Mouse (Mus musculus): ENCODE results near the gene Mpv17. TPM values are rescaled to one million over a fixed set of nuclear protein-coding genes. Genes with fewer than 3 reads are reported as not detected.

The Mpv17 gene
- 22.2 TPM for polyA plus RNA-seq (2017; shearing (Covaris generic))

DNA sequence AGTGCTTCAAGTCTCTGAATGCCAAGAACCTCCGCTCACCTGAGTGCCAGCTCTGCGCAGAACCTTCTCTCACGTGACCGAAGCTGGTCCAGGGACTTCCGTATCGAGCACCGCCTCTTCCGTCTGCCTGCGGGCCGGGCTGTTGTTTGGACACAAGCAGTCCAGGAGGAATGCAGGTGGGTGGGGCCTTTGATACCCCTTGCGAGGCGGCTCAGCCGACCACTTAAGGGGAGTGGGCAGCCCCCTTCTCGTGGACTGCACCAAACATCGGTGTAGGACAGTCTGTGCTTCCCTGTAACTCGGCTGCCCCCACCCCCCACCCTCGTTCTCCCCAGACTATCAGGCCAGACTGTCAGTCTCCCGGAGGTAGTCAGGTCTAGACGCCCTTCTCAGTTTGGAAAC, at the start of gene Mpv17:
TSS of gene Mpv17 (minus strand) at position 100 of the 402 bp plus-strand sequence.

DNA sequence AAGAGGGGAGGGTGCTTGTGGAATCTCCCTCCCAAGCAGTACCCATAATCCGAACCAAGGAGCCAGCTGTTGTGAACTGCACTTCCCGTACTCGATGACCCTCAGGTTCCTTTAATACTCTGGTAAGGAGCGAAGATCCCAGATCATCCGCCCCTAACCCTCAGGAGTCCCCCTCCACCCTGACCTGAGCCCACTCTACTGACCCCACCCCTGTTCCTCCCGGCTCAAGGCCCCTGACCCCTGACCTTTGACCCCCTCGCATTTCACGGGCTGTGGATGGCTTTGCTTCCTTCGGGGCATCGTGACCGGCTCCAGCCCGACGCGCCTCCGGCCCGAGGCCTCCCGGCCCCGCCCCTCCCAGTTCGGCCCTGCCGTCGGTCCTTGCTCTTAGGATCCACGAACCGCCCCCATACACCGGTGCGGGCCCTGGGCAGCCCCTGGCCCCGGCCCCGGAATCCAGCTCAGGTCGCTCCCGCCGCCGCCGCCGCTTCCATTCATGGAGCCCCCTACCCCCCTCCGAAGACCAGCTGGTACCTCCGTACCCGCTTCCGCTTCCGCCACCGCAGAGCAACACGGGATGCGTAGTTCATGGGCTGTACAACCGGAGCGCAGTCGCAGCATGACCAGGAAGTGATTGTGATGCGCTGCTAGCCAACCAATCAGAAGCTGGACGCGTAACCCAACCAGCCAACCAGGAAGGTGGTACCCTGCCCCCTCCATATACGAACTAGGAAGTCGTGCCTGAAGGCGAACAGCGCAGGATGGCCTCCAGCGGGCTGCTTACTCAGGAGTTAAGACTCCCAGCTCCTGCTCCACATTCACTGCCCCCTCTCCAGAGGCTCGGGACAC, 47.9 kb upstream of the Mpv17 start, which contains the start of gene Zfp513:
TSS of gene Zfp513 (minus strand) at position 562 of the 849 bp plus-strand sequence.

DNA sequence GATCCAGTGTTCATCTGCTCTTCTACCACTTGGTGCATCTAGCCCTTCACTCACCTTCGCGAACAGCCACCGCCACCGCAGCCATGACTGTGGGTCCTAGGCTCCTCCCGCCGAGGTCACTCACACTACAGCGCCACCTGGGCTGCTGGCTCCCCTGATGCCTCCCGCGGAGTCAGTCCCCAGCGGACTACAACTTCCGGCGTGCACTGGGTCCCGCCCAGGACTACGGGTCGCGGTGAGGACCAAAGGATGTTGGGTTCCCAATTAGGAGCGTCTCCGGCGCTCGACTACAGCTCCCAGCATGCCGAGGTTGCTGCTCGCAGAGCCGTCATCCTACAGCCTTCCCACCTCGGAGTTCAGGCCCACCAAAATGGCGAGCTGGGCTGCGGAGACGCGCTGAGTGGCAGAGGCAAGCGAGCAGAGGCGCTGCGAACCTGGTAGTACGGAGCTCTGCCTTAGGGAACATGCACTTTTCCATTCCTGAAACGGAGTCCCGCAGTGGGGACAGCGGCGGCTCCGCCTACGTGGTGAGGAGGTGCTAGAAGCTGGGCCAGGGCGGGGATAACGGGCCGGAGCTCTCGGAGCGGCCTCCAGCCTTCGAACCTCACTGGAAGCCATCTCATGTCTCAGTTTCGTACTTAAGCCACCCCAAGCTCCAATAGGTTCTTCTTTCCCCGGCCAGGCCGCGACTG, 39.0 kb upstream of the Mpv17 start, which contains the start of the genes Snx17 and Eif2b4:
TSS of gene Snx17 (plus strand) at position 289 of the 692 bp plus-strand sequence.
TSS of gene Eif2b4 (minus strand) at position 492 of the 692 bp plus-strand sequence.

DNA sequence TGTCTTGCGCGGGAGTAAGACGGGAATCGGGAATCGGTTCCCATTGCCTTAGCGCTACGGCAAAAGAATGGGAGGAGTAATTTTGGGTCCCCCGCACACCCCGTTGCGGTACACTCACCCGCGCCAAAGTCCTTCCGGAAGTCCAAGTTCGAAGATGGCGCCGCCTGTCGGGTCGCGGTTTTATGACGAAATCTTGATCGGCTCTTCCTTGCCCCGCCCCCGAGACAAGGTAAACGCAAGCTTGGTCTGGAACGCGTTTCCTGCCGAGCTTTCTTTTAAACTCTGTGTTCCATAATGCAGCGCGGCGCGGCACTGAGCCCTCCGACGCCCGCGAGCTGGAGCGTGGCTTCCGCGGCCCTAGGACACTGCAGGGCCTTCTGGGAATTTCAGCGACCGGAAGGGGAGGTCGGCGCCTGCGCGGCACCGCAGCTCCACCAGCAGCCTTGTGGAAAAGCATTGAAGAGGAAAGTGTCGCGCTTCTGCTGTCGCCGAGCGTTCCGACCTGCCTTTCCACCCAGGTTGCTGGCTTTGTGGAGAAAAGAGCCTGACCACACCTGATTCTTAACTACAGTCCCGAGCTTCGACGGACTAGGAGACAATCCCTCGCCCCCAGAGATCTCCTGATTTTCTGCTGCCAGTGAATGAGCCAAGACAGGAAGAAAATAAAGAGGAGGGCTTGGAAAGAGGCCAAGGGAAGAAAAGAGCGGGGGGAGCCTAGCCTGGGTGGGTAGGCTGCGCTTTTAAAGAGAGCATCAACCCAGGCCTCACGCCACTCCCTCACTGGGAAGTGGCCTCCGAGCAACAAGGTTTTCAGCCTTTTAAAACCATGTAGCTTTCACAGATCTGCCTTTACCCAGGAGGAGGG, 25.9 kb upstream of the Mpv17 start, which contains the start of the genes Gm29609 and Gtf3c2:
TSS of gene Gm29609 (minus strand) at position 146 of the 865 bp plus-strand sequence.
TSS of gene Gtf3c2 (minus strand) at position 379 of the 865 bp plus-strand sequence.

GRCm38 (mm10) chr5:31138241-31138967, 15.6 kb downstream of the Mpv17 start, which contains the start of gene Ucn:
Gene Ucn, minus strand, starts transcription at chr5:31138829.

DNA sequence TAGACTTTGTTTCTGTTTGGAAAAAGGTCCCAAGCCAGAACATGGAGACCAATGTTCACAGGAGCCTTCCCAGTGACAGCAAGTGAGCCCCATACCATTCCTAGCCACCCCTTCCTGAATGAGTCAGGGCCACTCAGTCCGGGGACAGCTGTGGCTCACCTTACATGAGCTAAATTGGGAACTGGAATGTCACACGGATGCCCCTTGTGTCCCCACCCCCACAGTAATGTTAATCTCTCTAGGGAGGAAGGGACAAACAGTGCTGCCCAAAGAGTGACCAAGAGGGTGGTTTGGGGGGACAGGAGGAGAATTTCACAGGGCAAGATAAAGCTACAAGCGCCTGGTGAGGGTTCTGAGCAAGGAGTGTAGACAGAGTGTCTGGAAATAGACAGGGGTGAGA, 37.7 kb downstream of the Mpv17 start, which contains the start of gene Trim54:
TSS of gene Trim54 (plus strand) at position 359 of the 400 bp plus-strand sequence.

GRCm38 (mm10) chr5:31108000-31108490, 46.0 kb downstream of the Mpv17 start, which contains the start of gene Slc30a3:
Gene Slc30a3, minus strand, starts transcription at chr5:31108237.

DNA sequence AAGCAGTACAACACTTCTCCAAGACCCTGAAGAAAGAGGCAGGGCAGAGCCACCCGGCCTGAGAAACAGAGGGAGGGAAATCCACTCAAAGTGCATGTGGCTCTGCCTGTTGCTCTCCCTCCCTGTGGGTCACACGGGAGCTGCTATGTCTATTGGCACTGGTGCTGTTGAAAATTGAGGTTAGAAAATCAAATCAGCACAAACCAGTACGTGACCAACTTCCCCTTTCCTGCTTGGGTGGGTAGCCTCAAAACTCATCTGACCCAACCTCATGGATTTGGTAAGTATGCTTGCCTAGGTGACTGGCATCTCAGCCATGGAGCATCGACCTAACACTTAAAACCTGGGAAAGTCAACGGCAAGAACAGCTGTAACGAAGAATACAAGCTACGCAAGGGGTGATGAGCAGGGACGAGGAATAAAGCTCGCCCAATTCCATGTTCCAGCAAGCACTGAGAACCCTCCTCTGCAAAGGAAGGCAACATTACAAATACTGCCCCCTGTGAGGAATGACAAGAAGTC, 48.2 kb downstream of the Mpv17 start, which contains the start of gene Dnajc5g:
TSS of gene Dnajc5g (plus strand) at position 472 of the 522 bp plus-strand sequence.

Other genes with a start within 250 kb of the Mpv17 start
- gene Ost4, start 246.5 kb downstream of the Mpv17 start, polyA plus RNA-seq (2017; shearing (Covaris generic)) = 327 TPM
- 0.84 TPM for gene Emilin1, start 240.8 kb downstream of the Mpv17 start, polyA plus RNA-seq (2017; shearing (Covaris generic))
- gene Khk, start 232.8 kb downstream of the Mpv17 start, polyA plus RNA-seq (2017; shearing (Covaris generic)) = 12.2 TPM
- gene Cgref1, start 208.7 kb downstream of the Mpv17 start, polyA plus RNA-seq (2017; shearing (Covaris generic)) = not detected
- 193 TPM for gene Preb, start 193.9 kb downstream of the Mpv17 start, polyA plus RNA-seq (2017; shearing (Covaris generic))
- gene Tcf23, start 185.6 kb downstream of the Mpv17 start, polyA plus RNA-seq (2017; shearing (Covaris generic)) = 0.18 TPM
- 54.6 TPM for gene Atraid, start 105.9 kb downstream of the Mpv17 start, polyA plus RNA-seq (2017; shearing (Covaris generic))
- 5.9 TPM for gene Slc5a6, start 105.3 kb downstream of the Mpv17 start, polyA plus RNA-seq (2017; shearing (Covaris generic))
- 19.3 TPM for gene Cad, start 99.5 kb downstream of the Mpv17 start, polyA plus RNA-seq (2017; shearing (Covaris generic))
- not detected for gene Dnajc5g, start 48.0 kb downstream of the Mpv17 start, polyA plus RNA-seq (2017; shearing (Covaris generic))
- 0.22 TPM for gene Slc30a3, start 46.0 kb downstream of the Mpv17 start, polyA plus RNA-seq (2017; shearing (Covaris generic))
- gene Trim54, start 37.5 kb downstream of the Mpv17 start, polyA plus RNA-seq (2017; shearing (Covaris generic)) = not detected
- gene Ucn, start 15.4 kb downstream of the Mpv17 start, polyA plus RNA-seq (2017; shearing (Covaris generic)) = not detected
- 0.72 TPM for gene Gm29609, start 25.7 kb upstream of the Mpv17 start, polyA plus RNA-seq (2017; shearing (Covaris generic))
- 85.8 TPM for gene Gtf3c2, start 25.9 kb upstream of the Mpv17 start, polyA plus RNA-seq (2017; shearing (Covaris generic))
- gene Snx17, start 39.0 kb upstream of the Mpv17 start, polyA plus RNA-seq (2017; shearing (Covaris generic)) = 84.4 TPM
- 33.5 TPM for gene Eif2b4, start 39.2 kb upstream of the Mpv17 start, polyA plus RNA-seq (2017; shearing (Covaris generic))
- gene Zfp513, start 48.1 kb upstream of the Mpv17 start, polyA plus RNA-seq (2017; shearing (Covaris generic)) = 26.7 TPM
- gene Ppm1g, start 66.4 kb upstream of the Mpv17 start, polyA plus RNA-seq (2017; shearing (Covaris generic)) = 154 TPM
- gene Nrbp1, start 86.6 kb upstream of the Mpv17 start, polyA plus RNA-seq (2017; shearing (Covaris generic)) = 252 TPM
- not detected for gene Gm9970, start 87.0 kb upstream of the Mpv17 start, polyA plus RNA-seq (2017; shearing (Covaris generic))
- 29.2 TPM for gene Krtcap3, start 97.4 kb upstream of the Mpv17 start, polyA plus RNA-seq (2017; shearing (Covaris generic))
- 11.4 TPM for gene Ift172, start 136.9 kb upstream of the Mpv17 start, polyA plus RNA-seq (2017; shearing (Covaris generic))
- gene Fndc4, start 141.8 kb upstream of the Mpv17 start, polyA plus RNA-seq (2017; shearing (Covaris generic)) = 3.8 TPM
- gene Gckr, start 143.2 kb upstream of the Mpv17 start, polyA plus RNA-seq (2017; shearing (Covaris generic)) = 0.80 TPM